In the genomic region with DNA sequence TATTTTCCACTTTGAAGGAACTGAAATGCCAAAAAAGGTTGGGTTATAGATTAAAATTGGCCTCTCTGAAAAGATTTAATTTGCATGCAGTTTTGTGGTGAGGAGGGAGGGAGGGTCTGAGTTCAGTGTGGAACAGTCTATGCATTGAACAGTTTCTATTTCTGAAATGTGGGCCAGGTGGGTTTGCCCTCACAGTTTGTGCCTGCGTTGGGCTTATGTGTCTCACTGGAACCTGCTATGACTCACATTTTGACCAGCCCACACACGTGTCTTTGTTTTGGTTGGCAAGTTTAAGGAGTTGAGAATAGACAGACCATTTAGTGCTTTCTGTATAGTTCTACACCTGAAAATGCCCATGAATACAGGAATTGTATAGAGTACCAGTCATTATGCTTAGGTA, we compare ENCODE assay signal across 35 mouse cellular contexts. TPM values are rescaled to one million over a fixed set of nuclear protein-coding genes. Genes with fewer than 3 reads are reported as not detected.
DNase-seq lines count a peak whose midpoint lies in the region; ATAC-seq and TF ChIP-seq lines count a peak whose summit lies in the region.
"Had no signal": no experiment of that assay in that cellular context is flagged by ENCODE, and none has a peak within 500 bp of the region (broad histone marks: within the 10 kb centered on the region; RNA-seq: fewer than 3 reads in every experiment).

No protein-coding gene starts in this region.

- no peak overlapping the region for H3K4me3 ChIP-seq in CH12.LX (replicated peaks in 1 of 3; ENCODE audit: low read depth in 2 of 3, low read length in 2 of 3, poor library complexity in 1 of 3)
- no peak overlapping the region for H3K4me3 ChIP-seq in limb, embryonic 13.5 days
- no peak overlapping the region for H3K4me3 ChIP-seq in neural tube, embryonic 15.5 days (replicated peaks)
- no peak overlapping the region for H3K4me3 ChIP-seq in intestine, embryonic 15.5 days (replicated peaks)
- H3K4me3 ChIP-seq: forebrain, embryonic 12.5 days; hindbrain, embryonic 12.5 days; left cerebral cortex, adult 2 months; liver, embryonic 12.5 days; midbrain, embryonic 10.5 days; myocyte; neural tube, embryonic 13.5 days had no signal

- H3K36me3 ChIP-seq in CH12.LX (replicated peaks in 1 of 2; ENCODE audit: control insufficient read depth in 1 of 2, insufficient read depth in 1 of 2, low read length in 1 of 2), result no peaks in the 10 kb centered on the region
- no peaks in the 10 kb centered on the region; the same call in 1 of the 2 replicates for H3K36me3 ChIP-seq in limb, embryonic 13.5 days
- H3K36me3 ChIP-seq in neural tube, embryonic 15.5 days, result no peaks in the 10 kb centered on the region
- H3K36me3 ChIP-seq in intestine, embryonic 15.5 days, result no peaks in the 10 kb centered on the region
- H3K36me3 ChIP-seq: forebrain, embryonic 12.5 days; hindbrain, embryonic 12.5 days; liver, embryonic 12.5 days; midbrain, embryonic 10.5 days; neural tube, embryonic 13.5 days had no signal

- H3K27ac ChIP-seq in CH12.LX (ENCODE audit: insufficient read depth, low read depth), result no peak overlapping the region
- peak overlapping the region; percentile 75; the same call in 1 of the 2 replicates for H3K27ac ChIP-seq in limb, embryonic 13.5 days
- no peak overlapping the region for H3K27ac ChIP-seq in neural tube, embryonic 15.5 days (replicated peaks)
- H3K27ac ChIP-seq in intestine, embryonic 15.5 days, result no peak overlapping the region
- H3K27ac ChIP-seq: forebrain, embryonic 12.5 days; hindbrain, embryonic 12.5 days; left cerebral cortex, adult 2 months; liver, embryonic 12.5 days; midbrain, embryonic 10.5 days; neural tube, embryonic 13.5 days had no signal

- H3K79me2 ChIP-seq in CH12.LX (replicated peaks; ENCODE audit: control insufficient read depth, extremely low read depth, insufficient read depth, poor library complexity, severe bottlenecking), result no peaks in the 10 kb centered on the region; the same call in 1 of the 2 replicates

- no peak for TF ChIP-seq RAD21 in CH12.LX (IDR thresholded peaks at IDR 0.05; ENCODE audit: low read depth, low read length)

- no peak for TF ChIP-seq CTCF in CH12.LX (conservative IDR thresholded peaks at IDR 0.05 in 1 of 2, IDR thresholded peaks at IDR 0.05 in 1 of 2; ENCODE audit: low read depth in 2 of 2, low read length in 2 of 2)

- WGBS in limb, embryonic 13.5 days, result 50% methylated on average over 2 of the region's 2 CpGs
- 76% methylated on average over 2 of the region's 2 CpGs for WGBS in neural tube, embryonic 15.5 days
- WGBS in intestine, embryonic 15.5 days, result 44% methylated on average over 2 of the region's 2 CpGs

- H3K4me1 ChIP-seq in CH12.LX (ENCODE audit: control insufficient read depth in 1 of 2, insufficient read depth in 2 of 2), result peaks cover 10 to 51% of the 10 kb centered on the region in 2 experiments; a peak in 3 of 4 replicates
- peaks cover 49% of the 10 kb centered on the region for H3K4me1 ChIP-seq in limb, embryonic 13.5 days
- H3K4me1 ChIP-seq in neural tube, embryonic 15.5 days, result 0 out of 2 replicates have a peak, but pooled peaks cover 6% of the 10 kb centered on the region
- H3K4me1 ChIP-seq in intestine, embryonic 15.5 days (replicated peaks), result peaks cover 14% of the 10 kb centered on the region
- H3K4me1 ChIP-seq: neural tube, embryonic 13.5 days had no signal

- peak; percentile 50; the same call in 1 of the 2 replicates for TF ChIP-seq EP300 in CH12.LX (IDR thresholded peaks at IDR 0.05; ENCODE audit: low read length)

- no peak for TF ChIP-seq POLR2A in CH12.LX (IDR thresholded peaks at IDR 0.05; ENCODE audit: low read depth, low read length)

- H3K27me3 ChIP-seq in CH12.LX (replicated peaks), result no peaks in the 10 kb centered on the region
- no peaks in the 10 kb centered on the region for H3K27me3 ChIP-seq in limb, embryonic 13.5 days
- peaks cover 11% of the 10 kb centered on the region for H3K27me3 ChIP-seq in neural tube, embryonic 15.5 days (replicated peaks)
- H3K27me3 ChIP-seq in intestine, embryonic 15.5 days (replicated peaks), result no peaks in the 10 kb centered on the region
- H3K27me3 ChIP-seq: forebrain, embryonic 12.5 days; Patski had no signal

- peak; percentile 22 to 51 for DNase-seq in adrenal gland, postnatal 36 days
- DNase-seq in adrenal gland, postnatal 4 days (ENCODE audit: low spot score in 2 of 2), result no peak
- peak; percentile 56 for DNase-seq in 3T3-L1 (ENCODE audit: low read depth, low spot score)
- DNase-seq in CH12.LX (ENCODE audit: extremely low read depth), result peak; percentile 65
- DNase-seq: B cell, adult 2 months; cerebellum, adult 8-10 months; cerebellum, postnatal 36 days; heart, postnatal 14 days; kidney, adult 18-20 months; lung, adult 18-20 months; lung, postnatal 10 days; right cerebral cortex, adult 18-20 months had no signal

- dilution Hi-C loops in CH12.LX (cut with MboI; ENCODE audit: extremely low pct_ligation_motif_present, extremely low pct_unique_long_range_greater_than_20kb, low sequenced_read_pairs), result no loop called here

- in situ Hi-C loops in CH12.LX (cut with MboI; ENCODE audit: low pct_ligation_motif_present, low pct_unique_long_range_greater_than_20kb, low sequenced_read_pairs), result no loop called here

- peak overlapping the region; percentile 44; the same call in 1 of the 2 replicates for H3K4me2 ChIP-seq in CH12.LX (ENCODE audit: insufficient read depth, low read depth, poor library complexity, severe bottlenecking)
- no peak overlapping the region for H3K4me2 ChIP-seq in limb, embryonic 13.5 days (replicated peaks)
- H3K4me2 ChIP-seq in neural tube, embryonic 15.5 days, result no peak overlapping the region
- no peak overlapping the region for H3K4me2 ChIP-seq in intestine, embryonic 15.5 days (replicated peaks)
- H3K4me2 ChIP-seq: forebrain, embryonic 12.5 days; heart, embryonic 11.5 days; hindbrain, embryonic 12.5 days; liver, embryonic 12.5 days; neural tube, embryonic 13.5 days had no signal

- no peaks in the 10 kb centered on the region for H3K9me3 ChIP-seq in CH12.LX (replicated peaks; ENCODE audit: low read length)
- no peaks in the 10 kb centered on the region for H3K9me3 ChIP-seq in limb, embryonic 13.5 days
- H3K9me3 ChIP-seq in neural tube, embryonic 15.5 days (replicated peaks), result no peaks in the 10 kb centered on the region
- no peaks in the 10 kb centered on the region for H3K9me3 ChIP-seq in intestine, embryonic 15.5 days
- H3K9me3 ChIP-seq: forebrain, embryonic 12.5 days; hindbrain, embryonic 12.5 days; liver, embryonic 12.5 days; midbrain, embryonic 10.5 days; neural tube, embryonic 13.5 days had no signal

- ATAC-seq in limb, embryonic 13.5 days (ENCODE audit: low FRiP score, low read depth), result peak; percentile 79; the same call in 1 of the 2 replicates
- no peak for ATAC-seq in neural tube, embryonic 15.5 days (ENCODE audit: low FRiP score)
- ATAC-seq in intestine, embryonic 15.5 days, result no peak
- ATAC-seq: liver, embryonic 12.5 days; midbrain, embryonic 16.5 days; Patski had no signal

- no peak overlapping the region; the same call in 1 of the 2 replicates for H3K9ac ChIP-seq in CH12.LX (ENCODE audit: insufficient read depth, low read depth)
- H3K9ac ChIP-seq in limb, embryonic 13.5 days, result no peak overlapping the region
- H3K9ac ChIP-seq in neural tube, embryonic 15.5 days (replicated peaks), result no peak overlapping the region
- H3K9ac ChIP-seq in intestine, embryonic 15.5 days, result no peak overlapping the region
- H3K9ac ChIP-seq: forebrain, embryonic 12.5 days; hindbrain, embryonic 12.5 days; liver, embryonic 12.5 days; neural tube, embryonic 13.5 days had no signal

TF ChIP-seq in CH12.LX, 34 proteins besides CTCF, POLR2A, EP300 and RAD21 (continues in another document):
- no peak for TF ChIP-seq SMC3 (IDR thresholded peaks at IDR 0.05; ENCODE audit: low read depth, low read length)
- no peak for TF ChIP-seq UBTF (IDR thresholded peaks at IDR 0.05; ENCODE audit: low read depth, low read length)
- peak; percentile 87 for TF ChIP-seq BHLHE40 (IDR thresholded peaks at IDR 0.05; ENCODE audit: low read depth, low read length)
- no peak for TF ChIP-seq ZKSCAN1 (IDR thresholded peaks at IDR 0.05; ENCODE audit: borderline replicate concordance, low read depth, low read length)
- TF ChIP-seq ZC3H11A (IDR thresholded peaks at IDR 0.05; ENCODE audit: low read depth, low read length), result no peak
- TF ChIP-seq ETS1 (conservative IDR thresholded peaks at IDR 0.05; ENCODE audit: low read depth, low read length), result peak; percentile 79
- 0 out of 2 replicates have a peak, but pooled peaks have one; percentile 44 for TF ChIP-seq MAZ (IDR thresholded peaks at IDR 0.05; ENCODE audit: low read depth, low read length)
- TF ChIP-seq MAX (IDR thresholded peaks at IDR 0.05; ENCODE audit: low read length), result peak; percentile 95
- no peak for TF ChIP-seq USF1 (IDR thresholded peaks at IDR 0.05; ENCODE audit: low read depth, low read length)
- no peak for TF ChIP-seq E2F4 (IDR thresholded peaks at IDR 0.05; ENCODE audit: insufficient replicate concordance, low read depth, low read length)
- TF ChIP-seq GABPA (IDR thresholded peaks at IDR 0.05; ENCODE audit: insufficient replicate concordance, low read depth, low read length), result no peak
- TF ChIP-seq TCF12 (IDR thresholded peaks at IDR 0.05; ENCODE audit: low read depth, low read length), result peak; percentile 41
- TF ChIP-seq MXI1 (IDR thresholded peaks at IDR 0.05; ENCODE audit: low read depth, low read length), result peak; percentile 93
- no peak for TF ChIP-seq CHD1 (IDR thresholded peaks at IDR 0.05; ENCODE audit: low read depth, low read length)
- TF ChIP-seq SIN3A (IDR thresholded peaks at IDR 0.05; ENCODE audit: low read length), result peak; percentile 95

RNA-seq across cellular contexts. Expression of a gene that starts 5.6 kb away (rescaled TPM):
- total RNA-seq in adrenal gland, postnatal 36 days (2021), result 100 to 1,000 TPM in 1 of 2 experiments, 10 to 100 TPM in 1; 97.4 to 115 TPM
- 100 to 1,000 TPM; 146 to 152 TPM for total RNA-seq in adrenal gland, postnatal 4 days (2021)
- total RNA-seq in CH12.LX (2012; rRNA removed) (20.9 and 23.4 TPM in 2 replicates), CH12.LX (2014; rRNA removed) (28.2 and 31.4 TPM in 2 replicates)
- polyA plus RNA-seq in CH12.LX (2012; ENCODE audit: insufficient read length, low read depth), result 28.2 and 33.1 TPM in 2 replicates
- polyA plus RNA-seq in limb, embryonic 13.5 days (2015; fragmentation: Nextera tagmentation; extraction: Ambion mirVana), result 61.1 and 68.5 TPM in 2 replicates
- polyA plus RNA-seq in neural tube, embryonic 15.5 days (2015; fragmentation: Nextera tagmentation; extraction: Ambion mirVana), result 12.8 and 15.8 TPM in 2 replicates
- polyA plus RNA-seq in intestine, embryonic 15.5 days (2015; fragmentation: Nextera tagmentation; extraction: Ambion mirVana), result 35.9 and 41.5 TPM in 2 replicates

RNA-seq across cellular contexts. Expression of a gene that starts 44.0 kb away (rescaled TPM):
- total RNA-seq in adrenal gland, postnatal 36 days (2021), result not detected
- total RNA-seq in adrenal gland, postnatal 4 days (2021), result not detected
- total RNA-seq in CH12.LX (2012; rRNA removed) (not detected in 2 replicates), CH12.LX (2014; rRNA removed) (not detected in 2 replicates)
- polyA plus RNA-seq in CH12.LX (2012; ENCODE audit: insufficient read length, low read depth), result not detected in 2 replicates
- not detected in 2 replicates for polyA plus RNA-seq in limb, embryonic 13.5 days (2015; fragmentation: Nextera tagmentation; extraction: Ambion mirVana)
- polyA plus RNA-seq in neural tube, embryonic 15.5 days (2015; fragmentation: Nextera tagmentation; extraction: Ambion mirVana), result not detected in 2 replicates
- polyA plus RNA-seq in intestine, embryonic 15.5 days (2015; fragmentation: Nextera tagmentation; extraction: Ambion mirVana), result not detected in 2 replicates
- total RNA-seq: adrenal gland, adult 18-20 months; ES-E14; gastrocnemius, adult 8-10 months; layer of hippocampus, postnatal 10 days; left cerebral cortex, adult 2 months; left cerebral cortex, postnatal 36 days had no signal
- polyA plus RNA-seq: brain, embryonic 14.5 days; forebrain, embryonic 12.5 days; heart, embryonic 11.5 days; hindbrain, embryonic 12.5 days; kidney, embryonic 16.5 days; large intestine, adult 2 months; liver, embryonic 12.5 days; midbrain, embryonic 10.5 days; midbrain, embryonic 16.5 days; myocyte; neural tube, embryonic 13.5 days; Patski; small intestine, adult 2 months; thymus, postnatal 0 days had no signal

Comparison
In these comparisons a context has a peak if more than half of its experiments do, and no peak if none do; other contexts are left out.
1. DNase-seq: peak in adrenal gland, postnatal 36 days (2 of 2), 3T3-L1 (single experiment) and CH12.LX (single experiment); none in adrenal gland, postnatal 4 days (0 of 2).